Mouse (Mus musculus) hindbrain, embryonic 10.5 days (tissue): ENCODE results near the gene Olfr315. TPM values are rescaled to one million over a fixed set of nuclear protein-coding genes. Genes with fewer than 3 reads are reported as not detected.

ENCODE experiments used
- polyA plus RNA-seq: library from polyadenylated mRNA; unstranded; fragments of >200 nt; fragmentation: Nextera tagmentation; extraction: Ambion mirVana; gene quantifications from 2 replicates; pipeline ENCODE4 v1.2.1, GENCODE M21; 2016

The Olfr315 gene
- polyA plus RNA-seq, 1 experiment from 2014 or later = not detected

Other genes with a start within 250 kb of the Olfr315 start
- gene Olfr330, start 238.4 kb upstream of the Olfr315 start, polyA plus RNA-seq = not detected in 2 replicates
- not detected in 2 replicates for gene Olfr329-ps, start 226.8 kb upstream of the Olfr315 start, polyA plus RNA-seq
- not detected in 2 replicates for gene Olfr328, start 217.6 kb upstream of the Olfr315 start, polyA plus RNA-seq
- gene Olfr224, start 202.6 kb upstream of the Olfr315 start, polyA plus RNA-seq = not detected in 2 replicates
- gene Olfr325, start 195.5 kb upstream of the Olfr315 start, polyA plus RNA-seq = not detected in 2 replicates
- gene Olfr324, start 178.1 kb upstream of the Olfr315 start, polyA plus RNA-seq = not detected in 2 replicates
- not detected in 2 replicates for gene 2210407C18Rik, start 157.1 kb upstream of the Olfr315 start, polyA plus RNA-seq
- gene Olfr323, start 142.7 kb upstream of the Olfr315 start, polyA plus RNA-seq = not detected in 2 replicates
- gene Trim58, start 132.7 kb upstream of the Olfr315 start, polyA plus RNA-seq = 0.54 and 0.60 TPM in 2 replicates
- not detected in 2 replicates for gene Olfr322, start 114.4 kb upstream of the Olfr315 start, polyA plus RNA-seq
- not detected in 2 replicates for gene Olfr320, start 92.1 kb upstream of the Olfr315 start, polyA plus RNA-seq
- gene Olfr319, start 74.0 kb upstream of the Olfr315 start, polyA plus RNA-seq = not detected in 2 replicates
- not detected in 2 replicates for gene Olfr318, start 49.2 kb upstream of the Olfr315 start, polyA plus RNA-seq
- gene Olfr317, start 34.0 kb upstream of the Olfr315 start, polyA plus RNA-seq = not detected in 2 replicates
- not detected in 2 replicates for gene Olfr316, start 20.5 kb upstream of the Olfr315 start, polyA plus RNA-seq
- not detected in 2 replicates for gene Olfr314, start 9.8 kb downstream of the Olfr315 start, polyA plus RNA-seq
- gene Fam183b, start 28.8 kb downstream of the Olfr315 start, polyA plus RNA-seq = 8.4 and 19.1 TPM in 2 replicates
- not detected in 2 replicates for gene Olfr313, start 41.8 kb downstream of the Olfr315 start, polyA plus RNA-seq
- gene Olfr312, start 56.0 kb downstream of the Olfr315 start, polyA plus RNA-seq = not detected in 2 replicates
- not detected in 2 replicates for gene Olfr311, start 66.1 kb downstream of the Olfr315 start, polyA plus RNA-seq
- 10.0 and 12.0 TPM in 2 replicates for gene Gm12258, start 74.0 kb downstream of the Olfr315 start, polyA plus RNA-seq
- gene 2810021J22Rik, start 94.0 kb downstream of the Olfr315 start, polyA plus RNA-seq = 11.3 and 12.4 TPM in 2 replicates
- gene Zfp39, start 131.0 kb downstream of the Olfr315 start, polyA plus RNA-seq = 4.3 and 4.7 TPM in 2 replicates
- 0.05 TPM in 1 of 2 replicates, not detected in the other for gene Btnl10, start 144.7 kb downstream of the Olfr315 start, polyA plus RNA-seq
- gene Rnf187, start 165.7 kb downstream of the Olfr315 start, polyA plus RNA-seq = 297 and 381 TPM in 2 replicates
- 39.0 and 115 TPM in 2 replicates for gene Hist3h2ba, start 175.7 kb downstream of the Olfr315 start, polyA plus RNA-seq
- 25.4 and 49.0 TPM in 2 replicates for gene Hist3h2a, start 181.5 kb downstream of the Olfr315 start, polyA plus RNA-seq
- gene Trim17, start 181.5 kb downstream of the Olfr315 start, polyA plus RNA-seq = 0.41 and 0.85 TPM in 2 replicates
- gene Trim11, start 204.9 kb downstream of the Olfr315 start, polyA plus RNA-seq = 18.8 and 20.2 TPM in 2 replicates